In genomic region chr11:97310895-97311631, GRCm38 (mm10) we compare ENCODE assay signal across 9 mouse cellular contexts. TPM values are rescaled to one million over a fixed set of nuclear protein-coding genes. Genes with fewer than 3 reads are reported as not detected.
A peak's percentile ranks its signal among the peaks of the same experiment; 100 is the strongest.
DNase-seq lines count a peak whose midpoint lies in the region; ATAC-seq lines count a peak whose summit lies in the region.
"Had no signal": no experiment of that assay in that cellular context is flagged by ENCODE, and none has a peak within 500 bp of the region (broad histone marks: within the 10 kb centered on the region; RNA-seq: fewer than 3 reads in every experiment).

No protein-coding gene starts in this region.

- H3K27ac ChIP-seq in embryonic facial prominence, embryonic 13.5 days, result peak overlapping the region; percentile 79
- H3K27ac ChIP-seq in hindbrain, embryonic 11.5 days (ENCODE audit: low read depth, low read length), result no peak overlapping the region
- H3K27ac ChIP-seq in liver, embryonic 15.5 days (replicated peaks), result no peak overlapping the region

- H3K4me3 ChIP-seq in embryonic facial prominence, embryonic 13.5 days, result peak overlapping the region; percentile 39
- H3K4me3 ChIP-seq in hindbrain, embryonic 11.5 days (ENCODE audit: low read depth, low read length), result peak overlapping the region; percentile 19; the same call in 1 of the 2 replicates
- H3K4me3 ChIP-seq in liver, embryonic 15.5 days (replicated peaks), result peak overlapping the region; percentile 28
- H3K4me3 ChIP-seq: erythroblast, embryonic 14.5 days had no signal

- H3K9ac ChIP-seq in embryonic facial prominence, embryonic 13.5 days, result peak overlapping the region; percentile 66
- peak overlapping the region; percentile 40; the same call in 1 of the 2 replicates for H3K9ac ChIP-seq in hindbrain, embryonic 11.5 days (ENCODE audit: low read depth, low read length)
- H3K9ac ChIP-seq in liver, embryonic 15.5 days, result 0 out of 2 replicates have a peak overlapping the region, but pooled peaks have one; percentile 20

- H3K4me1 ChIP-seq in embryonic facial prominence, embryonic 13.5 days, result peaks cover 23% of the 10 kb centered on the region
- H3K4me1 ChIP-seq in hindbrain, embryonic 11.5 days (replicated peaks; ENCODE audit: control insufficient read depth, insufficient read depth, low read length), result peaks cover 3% of the 10 kb centered on the region; the same call in 1 of the 2 replicates
- peaks cover 26% of the 10 kb centered on the region for H3K4me1 ChIP-seq in liver, embryonic 15.5 days (replicated peaks)

- no peaks in the 10 kb centered on the region for H3K27me3 ChIP-seq in embryonic facial prominence, embryonic 13.5 days
- peaks cover 4% of the 10 kb centered on the region; the same call in 1 of the 2 replicates for H3K27me3 ChIP-seq in hindbrain, embryonic 11.5 days (ENCODE audit: control insufficient read depth, insufficient read depth, low read length)
- H3K27me3 ChIP-seq in liver, embryonic 15.5 days, result peaks cover 34% of the 10 kb centered on the region

- no peaks in the 10 kb centered on the region for H3K36me3 ChIP-seq in embryonic facial prominence, embryonic 13.5 days
- no peaks in the 10 kb centered on the region for H3K36me3 ChIP-seq in hindbrain, embryonic 11.5 days (ENCODE audit: control insufficient read depth, insufficient read depth, low read length)
- H3K36me3 ChIP-seq in liver, embryonic 15.5 days (replicated peaks), result no peaks in the 10 kb centered on the region

- H3K4me2 ChIP-seq in embryonic facial prominence, embryonic 13.5 days, result peak overlapping the region; percentile 78
- H3K4me2 ChIP-seq in hindbrain, embryonic 11.5 days (replicated peaks; ENCODE audit: low read depth, low read length), result peak overlapping the region; percentile 65
- H3K4me2 ChIP-seq in liver, embryonic 15.5 days, result peak overlapping the region; percentile 67

- under 1% methylated on average over 18 of the region's 18 CpGs for WGBS in embryonic facial prominence, embryonic 13.5 days
- WGBS in hindbrain, embryonic 11.5 days, result 6% methylated on average over 18 of the region's 18 CpGs
- WGBS in liver, embryonic 15.5 days (ENCODE audit: insufficient replicate concordance), result 3% methylated on average over 18 of the region's 18 CpGs

- peak; percentile 12 for DNase-seq in ovary, postnatal 10 days (ENCODE audit: low spot score)
- no peak for DNase-seq in ovary, postnatal 14 days (ENCODE audit: low spot score)
- DNase-seq in hindbrain, embryonic 11.5 days (ENCODE audit: low spot score), result peak; percentile 55
- peak; percentile 82 for DNase-seq in retina, adult 2 months (ENCODE audit: low read depth, low spot score)
- DNase-seq in layer of hippocampus, adult 11-12 months (ENCODE audit: low spot score), result no peak

- ATAC-seq in embryonic facial prominence, embryonic 13.5 days (ENCODE audit: insufficient number of reproducible peaks, insufficient read depth, low FRiP score, low TSS enrichment, low read depth), result no peak
- no peak for ATAC-seq in hindbrain, embryonic 11.5 days (ENCODE audit: low FRiP score)
- no peak for ATAC-seq in liver, embryonic 15.5 days (ENCODE audit: insufficient read depth)
- no peak for ATAC-seq in activated CD4-positive, CD25-positive, alpha-beta regulatory T cell, adult 4 months

- no peaks in the 10 kb centered on the region for H3K9me3 ChIP-seq in embryonic facial prominence, embryonic 13.5 days
- H3K9me3 ChIP-seq in hindbrain, embryonic 11.5 days (ENCODE audit: control insufficient read depth, low read length), result no peaks in the 10 kb centered on the region
- H3K9me3 ChIP-seq in liver, embryonic 15.5 days (replicated peaks), result no peaks in the 10 kb centered on the region

RNA-seq across cellular contexts. Expression of gene Mrpl45, which starts 4.5 kb away (rescaled TPM):
- polyA plus RNA-seq in embryonic facial prominence, embryonic 13.5 days (2015; fragmentation: Nextera tagmentation; extraction: Ambion mirVana), result 46.6 and 50.1 TPM in 2 replicates
- polyA plus RNA-seq in hindbrain, embryonic 11.5 days (2014; fragmentation: Nextera tagmentation; extraction: Ambion mirVana), result 51.4 and 52.9 TPM in 2 replicates
- 21.4 and 24.4 TPM in 2 replicates for polyA plus RNA-seq in liver, embryonic 15.5 days (2015; fragmentation: Nextera tagmentation; extraction: Ambion mirVana)
- polyA plus RNA-seq in activated CD4-positive, CD25-positive, alpha-beta regulatory T cell, adult 4 months (2017; shearing (Covaris generic)), result 10 to 100 TPM; 44.6 to 48.7 TPM

RNA-seq across cellular contexts. Expression of gene Npepps, which starts 30.6 kb away (rescaled TPM):
- 83.9 and 95.4 TPM in 2 replicates for polyA plus RNA-seq in embryonic facial prominence, embryonic 13.5 days (2015; fragmentation: Nextera tagmentation; extraction: Ambion mirVana)
- polyA plus RNA-seq in hindbrain, embryonic 11.5 days (2014; fragmentation: Nextera tagmentation; extraction: Ambion mirVana), result 93.6 and 108 TPM in 2 replicates
- polyA plus RNA-seq in liver, embryonic 15.5 days (2015; fragmentation: Nextera tagmentation; extraction: Ambion mirVana), result 18.6 and 21.4 TPM in 2 replicates
- polyA plus RNA-seq in activated CD4-positive, CD25-positive, alpha-beta regulatory T cell, adult 4 months (2017; shearing (Covaris generic)), result 10 to 100 TPM; 36.1 to 43.0 TPM

RNA-seq across cellular contexts. Expression of gene Gpr179, which starts 40.8 kb away (rescaled TPM):
- 0.15 and 0.21 TPM in 2 replicates for polyA plus RNA-seq in embryonic facial prominence, embryonic 13.5 days (2015; fragmentation: Nextera tagmentation; extraction: Ambion mirVana)
- polyA plus RNA-seq in hindbrain, embryonic 11.5 days (2014; fragmentation: Nextera tagmentation; extraction: Ambion mirVana), result 0.46 TPM in 1 of 2 replicates, not detected in the other
- polyA plus RNA-seq in liver, embryonic 15.5 days (2015; fragmentation: Nextera tagmentation; extraction: Ambion mirVana), result 0.01 TPM in 1 of 2 replicates, not detected in the other
- under 1 TPM; 0.11 to 0.45 TPM for polyA plus RNA-seq in activated CD4-positive, CD25-positive, alpha-beta regulatory T cell, adult 4 months (2017; shearing (Covaris generic))
- polyA plus RNA-seq: erythroblast, embryonic 14.5 days had no signal

RNA-seq across cellular contexts. Expression of gene Socs7, which starts 51.3 kb away (rescaled TPM):
- polyA plus RNA-seq in embryonic facial prominence, embryonic 13.5 days (2015; fragmentation: Nextera tagmentation; extraction: Ambion mirVana), result 4.7 and 5.3 TPM in 2 replicates
- polyA plus RNA-seq in hindbrain, embryonic 11.5 days (2014; fragmentation: Nextera tagmentation; extraction: Ambion mirVana), result 3.6 and 3.8 TPM in 2 replicates
- polyA plus RNA-seq in liver, embryonic 15.5 days (2015; fragmentation: Nextera tagmentation; extraction: Ambion mirVana), result 1.1 and 1.3 TPM in 2 replicates
- polyA plus RNA-seq in activated CD4-positive, CD25-positive, alpha-beta regulatory T cell, adult 4 months (2017; shearing (Covaris generic)), result 1 to 10 TPM; 6.1 to 7.8 TPM

Comparison
In these comparisons a context has a peak if more than half of its experiments do, and no peak if none do; other contexts are left out.
1. DNase-seq: peak in ovary, postnatal 10 days (single experiment), hindbrain, embryonic 11.5 days (single experiment) and retina, adult 2 months (single experiment); none in ovary, postnatal 14 days (single experiment) and layer of hippocampus, adult 11-12 months (single experiment).
2. Peak in every context shown above with its lines, with median percentiles within 50 percentile points of each other: H3K4me2 ChIP-seq, H3K4me3 ChIP-seq and H3K9ac ChIP-seq.